Mouse (Mus musculus) brown adipose tissue, adult 24 weeks (tissue): ENCODE data around the gene Plch2. TPM values are rescaled to one million over a fixed set of nuclear protein-coding genes. Genes with fewer than 3 reads are reported as not detected.

Experiments used
- H3K27ac ChIP-seq: fragments of 200-500 bp; replicated peaks from 2 replicates; pipeline ENCODE4 v1.5.1; 2012; ENCODE audit warnings: low read depth, mild to moderate bottlenecking, low read length
- H3K4me1 ChIP-seq: fragments of 200-500 bp; 2 replicates; pipeline ENCODE4 v1.6.1; 2012; ENCODE audit warnings: low read length, mixed read lengths; ENCODE audit not compliant: control insufficient read depth, insufficient read depth, insufficient read length
- H3K4me3 ChIP-seq: fragments of 200-500 bp; 2 replicates; pipeline ENCODE4 v1.5.1; 2012; ENCODE audit warnings: low read depth, mild to moderate bottlenecking, low read length, moderate library complexity; ENCODE audit not compliant: insufficient read depth
- polyA plus RNA-seq: library from polyadenylated mRNA; stranded (reverse); fragments of >200 nt; gene quantifications from 2 replicates; pipeline ENCODE4 v1.2.4, GENCODE M21; 2012; ENCODE audit not compliant: missing spikeins, insufficient read depth, insufficient read length

Plch2 gene
- polyA plus RNA-seq, 1 experiment: not detected

- Histone ChIP-seq H3K4me1 (no peaks in the 10 kb centered on the region), H3K27ac (no peak overlapping the region), H3K4me3 (no peak overlapping the region)
These were observed 37.2 kb downstream of the Plch2 start for GRCm38 (mm10) chr4:155019336-155019847.

GRCm38 (mm10) chr4:155018601-155019335 lies 37.8 kb downstream of the Plch2 start:
- no peak overlapping the region for H3K27ac ChIP-seq
- H3K4me1 ChIP-seq: no peaks in the 10 kb centered on the region
- no peak overlapping the region for H3K4me3 ChIP-seq

- Histone ChIP-seq H3K4me1 (no peaks in the 10 kb centered on the region), H3K4me3 (no peak overlapping the region), H3K27ac (no peak overlapping the region)
These were observed 38.5 kb downstream of the Plch2 start for GRCm38 (mm10) chr4:155018066-155018465.

GRCm38 (mm10) chr4:155017253-155017878 lies 39.2 kb downstream of the Plch2 start:
- no peak overlapping the region for H3K4me3 ChIP-seq
- no peaks in the 10 kb centered on the region for H3K4me1 ChIP-seq
- H3K27ac ChIP-seq: no peak overlapping the region

GRCm38 (mm10) chr4:155016807-155017206 lies 39.8 kb downstream of the Plch2 start:
- no peaks in the 10 kb centered on the region for H3K4me1 ChIP-seq
- H3K27ac ChIP-seq: no peak overlapping the region
- H3K4me3 ChIP-seq: no peak overlapping the region

- Histone ChIP-seq H3K27ac (no peak overlapping the region), H3K4me1 (no peaks in the 10 kb centered on the region), H3K4me3 (no peak overlapping the region)
These were observed 41.0 kb downstream of the Plch2 start for GRCm38 (mm10) chr4:155015550-155015949.

- H3K27ac ChIP-seq: no peak overlapping the region
- H3K4me3 ChIP-seq: no peak overlapping the region
- H3K4me1 ChIP-seq: no peaks in the 10 kb centered on the region
These were observed 41.8 kb downstream of the Plch2 start for GRCm38 (mm10) chr4:155014791-155015190.

GRCm38 (mm10) chr4:155014244-155014643 lies 42.3 kb downstream of the Plch2 start:
- Histone ChIP-seq H3K4me3 (no peak overlapping the region), H3K27ac (no peak overlapping the region), H3K4me1 (no peaks in the 10 kb centered on the region)

- Histone ChIP-seq H3K4me3 (no peak overlapping the region), H3K27ac (no peak overlapping the region), H3K4me1 (no peaks in the 10 kb centered on the region)
These were observed 43.8 kb downstream of the Plch2 start for GRCm38 (mm10) chr4:155012788-155013187.

- Histone ChIP-seq H3K27ac (no peak overlapping the region), H3K4me3 (no peak overlapping the region), H3K4me1 (no peaks in the 10 kb centered on the region)
These were observed 44.5 kb downstream of the Plch2 start for GRCm38 (mm10) chr4:155012115-155012514.

- Histone ChIP-seq H3K27ac (no peak overlapping the region), H3K4me3 (no peak overlapping the region), H3K4me1 (no peaks in the 10 kb centered on the region)
These were observed 45.1 kb downstream of the Plch2 start for GRCm38 (mm10) chr4:155011312-155012025.

- Histone ChIP-seq H3K4me3 (no peak overlapping the region), H3K27ac (no peak overlapping the region), H3K4me1 (no peaks in the 10 kb centered on the region)
These were observed 45.7 kb downstream of the Plch2 start for GRCm38 (mm10) chr4:155010870-155011269.

GRCm38 (mm10) chr4:155009216-155009615 lies 47.4 kb downstream of the Plch2 start:
- Histone ChIP-seq H3K4me1 (no peaks in the 10 kb centered on the region), H3K27ac (no peak overlapping the region), H3K4me3 (no peak overlapping the region)

- H3K27ac ChIP-seq: no peak overlapping the region
These were observed 48.5 kb downstream of the Plch2 start for GRCm38 (mm10) chr4:155008075-155008474.

GRCm38 (mm10) chr4:155007641-155008040 lies 48.9 kb downstream of the Plch2 start:
- H3K27ac ChIP-seq: no peak overlapping the region
- no peak overlapping the region for H3K4me3 ChIP-seq
- H3K4me1 ChIP-seq: no peaks in the 10 kb centered on the region

More at GRCm38 (mm10) chr4:155008075-155008474, 48.5 kb downstream of the Plch2 start:
- H3K4me3 ChIP-seq: no peak overlapping the region
- no peaks in the 10 kb centered on the region for H3K4me1 ChIP-seq
